Mouse (Mus musculus): ENCODE measurements around the gene Crkl. TPM values are rescaled to one million over a fixed set of nuclear protein-coding genes. Genes with fewer than 3 reads are reported as not detected.
A peak's percentile ranks its signal among the peaks of the same experiment; 100 is the strongest.

The Crkl gene
- polyA plus RNA-seq, 1 experiment from 2014 or later = 90.4 TPM

DNA sequence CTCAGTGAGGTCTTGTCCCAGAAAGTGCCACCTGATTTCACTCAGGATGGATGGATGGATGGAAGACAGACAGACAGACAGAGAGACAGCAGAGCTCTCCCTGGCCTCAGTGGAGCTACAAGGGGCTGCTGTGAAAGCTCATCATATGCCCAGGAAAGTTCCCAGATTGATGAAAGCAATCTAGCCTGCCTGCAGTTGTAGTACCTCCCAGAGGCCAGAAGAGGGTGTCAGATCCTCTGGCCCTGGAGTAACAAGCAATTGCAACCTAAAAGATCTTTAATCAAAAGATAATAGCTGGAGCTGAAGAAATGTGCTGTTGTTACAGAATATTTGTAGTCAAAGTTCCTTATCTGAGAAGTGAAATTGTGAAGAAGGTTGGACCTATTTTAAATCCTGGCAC lies 22.3 kb downstream of the Crkl start:
- ATAC-seq (ENCODE audit: insufficient number of reproducible peaks, low FRiP score, low TSS enrichment, low read depth) = no peak

DNA sequence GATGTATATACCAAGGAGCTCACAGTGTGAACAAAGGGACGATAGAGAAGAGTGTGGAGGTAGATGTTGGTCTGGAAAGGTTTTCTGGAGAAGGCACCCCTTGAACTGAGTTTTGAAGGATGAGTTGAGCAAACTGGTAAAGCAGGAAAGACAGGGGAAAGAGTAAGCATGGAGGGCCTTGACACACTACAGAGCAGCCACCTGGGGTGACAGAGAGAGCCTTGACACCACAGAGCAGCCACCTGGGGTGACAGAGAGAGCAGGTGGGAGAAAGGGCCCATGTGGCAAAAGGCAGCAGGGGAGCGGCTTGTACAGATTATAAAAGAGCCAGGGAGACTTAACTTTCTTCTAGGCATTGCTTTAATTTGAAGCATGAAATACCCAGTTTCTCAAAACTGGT lies 23.0 kb downstream of the Crkl start:
- H3K36me3 ChIP-seq (ENCODE audit: control insufficient read depth, insufficient read depth, low read length) = peaks cover 9% of the 10 kb centered on the region; the same call in 1 of the 2 replicates
- no peak for ATAC-seq (ENCODE audit: insufficient number of reproducible peaks, low FRiP score, low TSS enrichment, low read depth)
- DNase-seq (ENCODE audit: low spot score) = no peak
- no peak overlapping the region for H3K27ac ChIP-seq (replicated peaks; ENCODE audit: low read depth, low read length)
- H3K4me1 ChIP-seq (ENCODE audit: control insufficient read depth, insufficient read depth, low read length) = no peaks in the 10 kb centered on the region
- no peaks in the 10 kb centered on the region for H3K27me3 ChIP-seq (ENCODE audit: control insufficient read depth, insufficient read depth, low read length)
- no peak overlapping the region for H3K9ac ChIP-seq (ENCODE audit: low read length)
- WGBS = 87% methylated on average over 2 of the region's 2 CpGs
- H3K4me3 ChIP-seq (ENCODE audit: low read depth, low read length) = no peak overlapping the region
- no peaks in the 10 kb centered on the region for H3K9me3 ChIP-seq (ENCODE audit: control insufficient read depth, low read length)
- H3K4me2 ChIP-seq (ENCODE audit: low read depth, severe bottlenecking) = no peak overlapping the region

More for the DNA sequence above, 22.3 kb downstream of the Crkl start:
- H3K9me3 ChIP-seq (ENCODE audit: control insufficient read depth, low read length) = no peaks in the 10 kb centered on the region
- no peak overlapping the region for H3K9ac ChIP-seq (ENCODE audit: low read length)
- H3K4me2 ChIP-seq (ENCODE audit: low read depth, severe bottlenecking) = no peak overlapping the region
- no peak overlapping the region for H3K27ac ChIP-seq (replicated peaks; ENCODE audit: low read depth, low read length)
- no peaks in the 10 kb centered on the region for H3K27me3 ChIP-seq (ENCODE audit: control insufficient read depth, insufficient read depth, low read length)
- H3K4me1 ChIP-seq (ENCODE audit: control insufficient read depth, insufficient read depth, low read length) = no peaks in the 10 kb centered on the region
- no peak overlapping the region for H3K4me3 ChIP-seq (ENCODE audit: low read depth, low read length)
- no peak for DNase-seq (ENCODE audit: low spot score)
- peaks cover 11% of the 10 kb centered on the region; the same call in 1 of the 2 replicates for H3K36me3 ChIP-seq (ENCODE audit: control insufficient read depth, insufficient read depth, low read length)

DNA sequence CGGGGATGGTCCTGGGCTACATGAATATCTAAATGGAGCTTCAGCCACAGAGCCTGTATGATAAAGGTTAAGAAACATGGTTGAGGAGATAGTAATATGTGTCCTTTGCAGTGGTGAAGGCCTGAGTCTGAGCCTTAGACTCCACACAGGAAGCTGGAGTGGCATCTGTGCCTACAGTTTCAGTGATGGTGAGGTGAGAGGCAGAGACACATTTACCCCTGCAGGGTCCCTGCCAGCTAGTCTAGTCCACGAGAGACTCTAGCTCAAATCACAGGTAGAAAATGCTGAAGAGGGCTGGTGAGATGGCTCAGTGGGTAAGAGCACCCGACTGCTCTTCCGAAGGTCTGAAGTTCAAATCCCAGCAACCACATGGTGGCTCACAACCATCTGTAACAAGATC lies 23.5 kb downstream of the Crkl start:
- Histone ChIP-seq H3K9ac (ENCODE audit: low read length) (no peak overlapping the region), H3K27ac (replicated peaks; ENCODE audit: low read depth, low read length) (no peak overlapping the region), H3K4me3 (ENCODE audit: low read depth, low read length) (no peak overlapping the region), H3K4me2 (ENCODE audit: low read depth, severe bottlenecking) (no peak overlapping the region), H3K9me3 (ENCODE audit: control insufficient read depth, low read length) (no peaks in the 10 kb centered on the region), H3K27me3 (ENCODE audit: control insufficient read depth, insufficient read depth, low read length) (no peaks in the 10 kb centered on the region), H3K4me1 (ENCODE audit: control insufficient read depth, insufficient read depth, low read length) (no peaks in the 10 kb centered on the region), H3K36me3 (ENCODE audit: control insufficient read depth, insufficient read depth, low read length) (peaks cover 4% of the 10 kb centered on the region; the same call in 1 of the 2 replicates)
- no peak for ATAC-seq (ENCODE audit: insufficient number of reproducible peaks, low FRiP score, low TSS enrichment, low read depth)
- 91% methylated on average over 4 of the region's 4 CpGs for WGBS
- DNase-seq (ENCODE audit: low spot score) = no peak

DNA sequence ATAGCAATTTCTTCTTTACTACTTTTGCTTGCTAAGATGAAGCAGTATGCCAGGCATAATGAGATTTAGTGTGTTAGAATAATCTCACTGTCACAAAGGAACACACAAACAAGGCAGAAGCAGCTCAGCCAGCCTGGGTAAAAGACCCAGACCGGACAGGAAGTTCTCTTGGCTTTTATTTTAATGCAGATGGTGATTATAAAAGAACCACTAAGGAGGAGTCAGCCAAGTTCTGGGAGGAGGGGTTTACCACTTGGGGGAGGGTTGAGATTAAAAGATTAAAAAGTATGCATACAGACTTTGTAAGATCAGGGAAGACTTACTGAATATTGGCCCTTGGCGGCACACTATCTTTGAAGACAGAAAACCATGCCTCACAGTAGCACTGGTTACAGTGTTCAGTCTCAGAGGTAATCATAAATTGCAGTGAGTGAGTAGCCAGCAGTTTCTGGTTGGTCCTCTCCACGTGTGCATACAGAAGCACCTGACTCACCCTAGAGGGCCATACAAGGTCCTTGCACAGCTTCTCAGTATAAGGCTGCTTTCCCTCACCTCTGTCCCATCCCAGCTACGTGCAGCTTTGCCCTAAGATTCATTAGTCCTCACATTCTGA lies 26.6 kb downstream of the Crkl start:
- no peak overlapping the region for H3K9ac ChIP-seq (ENCODE audit: low read length)
- H3K9me3 ChIP-seq (ENCODE audit: control insufficient read depth, low read length) = no peaks in the 10 kb centered on the region
- H3K4me3 ChIP-seq (ENCODE audit: low read depth, low read length) = no peak overlapping the region
- WGBS = 86% methylated on average over 4 of the region's 4 CpGs
- H3K4me1 ChIP-seq (ENCODE audit: control insufficient read depth, insufficient read depth, low read length) = no peaks in the 10 kb centered on the region
- no peak for DNase-seq (ENCODE audit: low spot score)
- ATAC-seq (ENCODE audit: insufficient number of reproducible peaks, low FRiP score, low TSS enrichment, low read depth) = no peak
- no peaks in the 10 kb centered on the region for H3K27me3 ChIP-seq (ENCODE audit: control insufficient read depth, insufficient read depth, low read length)
- no peak overlapping the region for H3K27ac ChIP-seq (replicated peaks; ENCODE audit: low read depth, low read length)
- no peak overlapping the region for H3K4me2 ChIP-seq (ENCODE audit: low read depth, severe bottlenecking)
- peaks cover 5% of the 10 kb centered on the region for H3K36me3 ChIP-seq (ENCODE audit: control insufficient read depth, insufficient read depth, low read length)

DNA sequence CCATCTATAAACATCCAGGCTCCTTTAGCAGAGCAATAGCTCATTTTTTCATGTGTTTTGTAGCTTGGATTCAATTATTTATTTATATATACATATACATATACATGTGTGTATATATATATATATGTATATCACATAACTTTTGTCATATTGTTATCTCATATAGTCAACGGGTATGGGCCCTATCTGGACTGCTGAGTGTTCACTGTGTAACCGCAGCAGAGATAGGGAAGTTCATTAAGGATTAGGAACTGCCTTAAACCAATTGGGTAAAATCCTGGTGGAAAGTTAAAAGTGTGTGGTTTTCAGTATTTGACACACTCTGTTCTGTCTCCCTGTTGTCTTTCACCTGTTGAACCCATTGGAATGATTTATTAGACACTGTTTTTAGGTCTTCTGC lies 29.7 kb downstream of the Crkl start:
- no peaks in the 10 kb centered on the region for H3K4me1 ChIP-seq (ENCODE audit: control insufficient read depth, insufficient read depth, low read length)
- WGBS = 95% methylated on average over 2 of the region's 2 CpGs
- peaks cover 18% of the 10 kb centered on the region for H3K36me3 ChIP-seq (ENCODE audit: control insufficient read depth, insufficient read depth, low read length)
- no peaks in the 10 kb centered on the region for H3K27me3 ChIP-seq (ENCODE audit: control insufficient read depth, insufficient read depth, low read length)
- H3K9ac ChIP-seq (ENCODE audit: low read length) = no peak overlapping the region
- H3K4me3 ChIP-seq (ENCODE audit: low read depth, low read length) = no peak overlapping the region
- no peak for DNase-seq (ENCODE audit: low spot score)
- H3K27ac ChIP-seq (replicated peaks; ENCODE audit: low read depth, low read length) = no peak overlapping the region
- ATAC-seq (ENCODE audit: insufficient number of reproducible peaks, low FRiP score, low TSS enrichment, low read depth) = no peak
- no peak overlapping the region for H3K4me2 ChIP-seq (ENCODE audit: low read depth, severe bottlenecking)
- H3K9me3 ChIP-seq (ENCODE audit: control insufficient read depth, low read length) = no peaks in the 10 kb centered on the region

DNA sequence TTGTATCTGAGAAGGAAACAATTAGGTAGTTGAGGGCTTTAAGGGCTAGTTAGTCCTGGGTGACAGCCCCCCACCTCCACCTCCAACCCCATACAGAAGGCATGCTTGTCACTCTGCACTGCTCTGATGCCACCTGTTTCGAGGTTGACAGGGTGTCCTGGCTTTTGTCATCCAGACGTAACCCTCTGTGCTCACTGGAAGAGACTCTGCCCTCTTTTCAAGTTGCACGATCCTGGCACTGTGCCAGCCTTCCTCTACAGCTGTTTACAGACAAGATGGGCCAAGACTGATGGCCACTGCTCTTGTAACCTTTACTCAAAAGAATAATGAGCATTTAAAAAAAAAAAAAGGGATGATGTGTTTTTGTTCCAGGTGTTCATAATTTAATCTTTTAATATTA lies 34.7 kb downstream of the Crkl start:
- H3K36me3 ChIP-seq (ENCODE audit: control insufficient read depth, insufficient read depth, low read length) = peaks cover 22% of the 10 kb centered on the region
- no peaks in the 10 kb centered on the region for H3K9me3 ChIP-seq (ENCODE audit: control insufficient read depth, low read length)
- DNase-seq (ENCODE audit: low spot score) = no peak
- WGBS = 60% methylated on average over 3 of the region's 3 CpGs
- H3K27me3 ChIP-seq (ENCODE audit: control insufficient read depth, insufficient read depth, low read length) = peaks cover 10% of the 10 kb centered on the region
- no peak overlapping the region for H3K4me3 ChIP-seq (ENCODE audit: low read depth, low read length)
- no peak for ATAC-seq (ENCODE audit: insufficient number of reproducible peaks, low FRiP score, low TSS enrichment, low read depth)
- H3K27ac ChIP-seq (replicated peaks; ENCODE audit: low read depth, low read length) = no peak overlapping the region
- no peaks in the 10 kb centered on the region for H3K4me1 ChIP-seq (ENCODE audit: control insufficient read depth, insufficient read depth, low read length)
- H3K9ac ChIP-seq (ENCODE audit: low read length) = no peak overlapping the region
- no peak overlapping the region for H3K4me2 ChIP-seq (ENCODE audit: low read depth, severe bottlenecking)

DNA sequence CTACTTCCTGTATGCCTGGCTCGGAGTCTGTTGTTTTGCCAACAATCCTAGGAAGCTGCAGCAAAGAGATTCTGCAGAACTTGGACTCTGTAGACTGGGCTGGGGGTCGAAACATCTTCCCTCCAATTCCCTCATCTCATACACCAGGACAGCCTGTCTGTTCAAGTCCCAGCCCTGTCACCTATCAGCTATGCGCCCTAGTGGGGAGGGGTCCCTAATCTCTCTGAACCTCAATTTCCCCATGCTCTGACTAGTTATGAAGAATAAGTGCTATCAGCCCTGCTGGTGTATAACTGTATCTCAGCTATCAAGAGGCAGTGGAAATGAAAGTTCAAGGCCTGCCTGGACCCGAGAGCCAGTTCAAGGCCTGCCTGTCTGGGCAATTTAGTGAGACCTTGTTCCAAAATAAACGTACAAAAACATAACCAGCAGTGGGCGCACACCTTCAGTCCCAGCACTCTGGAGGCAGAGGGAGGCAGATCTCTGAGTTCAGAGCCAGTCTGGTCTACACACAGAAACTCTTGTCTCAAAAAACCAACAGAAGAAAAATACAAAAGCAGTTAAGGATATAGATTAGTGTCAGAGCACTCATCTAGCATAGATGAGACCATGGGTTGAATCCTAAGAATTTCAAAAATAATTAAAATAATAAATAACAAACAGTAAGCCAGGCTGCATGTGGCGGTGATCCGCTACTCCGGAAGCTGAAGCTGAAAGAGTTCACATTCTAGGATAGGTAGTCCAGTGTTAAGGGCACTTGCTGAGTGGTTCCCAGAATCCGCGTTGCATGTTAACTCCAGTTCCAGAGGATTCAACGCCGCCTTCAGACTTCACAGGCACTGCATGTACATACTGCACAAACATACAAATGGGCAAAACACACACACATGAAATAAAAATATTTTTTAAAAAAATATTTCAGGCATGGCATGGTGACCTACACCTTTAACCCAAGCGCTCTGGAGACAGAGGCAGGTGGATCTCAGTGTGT lies 37.0 kb downstream of the Crkl start:
- peak; percentile 10; the same call in 1 of the 2 replicates for ATAC-seq (ENCODE audit: insufficient number of reproducible peaks, low FRiP score, low TSS enrichment, low read depth)

DNA sequence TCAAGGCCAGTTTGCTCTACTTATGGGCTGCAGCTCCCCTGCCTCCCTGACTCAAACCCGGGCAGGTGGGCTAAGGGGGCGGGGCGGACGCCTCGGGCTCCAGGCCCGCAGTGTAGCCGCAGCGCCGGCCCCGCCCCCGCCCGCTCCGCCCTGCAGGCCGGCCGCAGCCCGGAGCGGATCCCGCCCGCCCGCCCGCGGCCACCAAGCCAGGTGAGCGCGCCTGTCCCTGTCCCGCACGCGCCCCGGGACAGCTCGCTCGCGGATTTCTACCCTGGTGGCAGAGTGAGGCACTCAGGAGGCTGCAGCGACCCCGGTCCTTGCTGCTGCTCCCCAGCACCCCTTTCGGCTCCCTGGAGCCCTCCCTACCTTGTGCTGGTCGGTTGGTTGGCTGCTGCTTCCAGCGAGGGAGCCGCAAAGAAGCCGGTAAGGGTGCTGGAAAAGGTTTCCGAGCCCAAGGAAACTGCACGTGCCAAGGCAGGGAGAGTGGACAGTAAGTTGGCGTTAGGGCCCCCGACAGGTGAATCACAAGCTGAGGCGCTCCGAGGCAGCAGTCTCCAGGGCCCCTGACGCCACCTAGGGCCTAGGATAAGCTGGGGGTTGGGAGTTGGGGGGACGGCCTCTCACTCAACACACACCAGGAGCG lies 37.8 kb downstream of the Crkl start, which contains the start of gene Aifm3:
Gene Aifm3, plus strand, starts transcription at position 143 of the 643 bp plus-strand sequence.
- no peaks in the 10 kb centered on the region for H3K9me3 ChIP-seq (ENCODE audit: control insufficient read depth, low read length)
- H3K27ac ChIP-seq (replicated peaks; ENCODE audit: low read depth, low read length) = no peak within 1 kb of the TSS
- peaks cover 10% of the 10 kb centered on the region for H3K27me3 ChIP-seq (ENCODE audit: control insufficient read depth, insufficient read depth, low read length)
- H3K4me2 ChIP-seq (ENCODE audit: low read depth, severe bottlenecking) = peak within 1 kb of the TSS; percentile 92
- H3K9ac ChIP-seq (ENCODE audit: low read length) = peak within 1 kb of the TSS; percentile 41; the same call in 1 of the 2 replicates
- WGBS = under 1% methylated on average over 40 of the region's 47 CpGs
- peak; percentile 44 for DNase-seq (ENCODE audit: low spot score)
- H3K4me3 ChIP-seq (ENCODE audit: low read depth, low read length) = peak within 1 kb of the TSS; percentile 38
- peaks cover 8% of the 10 kb centered on the region; the same call in 1 of the 2 replicates for H3K36me3 ChIP-seq (ENCODE audit: control insufficient read depth, insufficient read depth, low read length)
- peak; percentile 83 for ATAC-seq (ENCODE audit: insufficient number of reproducible peaks, low FRiP score, low TSS enrichment, low read depth)
- H3K4me1 ChIP-seq (ENCODE audit: control insufficient read depth, insufficient read depth, low read length) = no peaks in the 10 kb centered on the region

More for the DNA sequence above, 37.0 kb downstream of the Crkl start:
- no peaks in the 10 kb centered on the region for H3K9me3 ChIP-seq (ENCODE audit: control insufficient read depth, low read length)
- H3K4me1 ChIP-seq (ENCODE audit: control insufficient read depth, insufficient read depth, low read length) = no peaks in the 10 kb centered on the region
- H3K27ac ChIP-seq (replicated peaks; ENCODE audit: low read depth, low read length) = no peak overlapping the region
- H3K4me3 ChIP-seq (ENCODE audit: low read depth, low read length) = peak overlapping the region; percentile 38; the same call in 1 of the 2 replicates
- 48% methylated on average over 14 of the region's 14 CpGs for WGBS
- DNase-seq (ENCODE audit: low spot score) = peak; percentile 32
- H3K4me2 ChIP-seq (ENCODE audit: low read depth, severe bottlenecking) = peak overlapping the region; percentile 92
- H3K27me3 ChIP-seq (ENCODE audit: control insufficient read depth, insufficient read depth, low read length) = peaks cover 10% of the 10 kb centered on the region
- H3K9ac ChIP-seq (ENCODE audit: low read length) = no peak overlapping the region; the same call in 1 of the 2 replicates
- peaks cover 14% of the 10 kb centered on the region for H3K36me3 ChIP-seq (ENCODE audit: control insufficient read depth, insufficient read depth, low read length)

Data from limb, embryonic 11.5 days (tissue).